Mouse (Mus musculus) ovary, postnatal 14 days (tissue): Measurements from ENCODE around the gene Myom3.
A peak's percentile ranks its signal among the peaks of the same experiment; 100 is the strongest.

ENCODE experiments used
- DNase-seq: peaks from one replicate; pipeline ENCODE4 v3.0.0; 2022; ENCODE audit warnings: low spot score

The Myom3 gene

GRCm38 (mm10) chr4:135814896-135815295 lies 55.4 kb downstream of the Myom3 start:
- no peak for DNase-seq

- DNase-seq: no peak
Observed at GRCm38 (mm10) chr4:135816905-135817622, 57.5 kb downstream of the Myom3 start.

GRCm38 (mm10) chr4:135818366-135818765 lies 58.9 kb downstream of the Myom3 start:
- DNase-seq: no peak

GRCm38 (mm10) chr4:135819826-135820526 lies 60.5 kb downstream of the Myom3 start:
- DNase-seq: no peak

- no peak for DNase-seq
Observed at GRCm38 (mm10) chr4:135821772-135822171, 62.3 kb downstream of the Myom3 start.

GRCm38 (mm10) chr4:135823298-135823697 lies 63.8 kb downstream of the Myom3 start:
- no peak for DNase-seq

GRCm38 (mm10) chr4:135824254-135824653 lies 64.7 kb downstream of the Myom3 start:
- DNase-seq: no peak

- peak; percentile 67 for DNase-seq
Observed at GRCm38 (mm10) chr4:135828491-135828890, 69.0 kb downstream of the Myom3 start.

GRCm38 (mm10) chr4:135832070-135832469 lies 72.6 kb downstream of the Myom3 start:
- no peak for DNase-seq

- no peak for DNase-seq
Observed at GRCm38 (mm10) chr4:135833301-135834123, 74.0 kb downstream of the Myom3 start.

- no peak for DNase-seq
Observed at GRCm38 (mm10) chr4:135834124-135834717, 74.7 kb downstream of the Myom3 start.

GRCm38 (mm10) chr4:135838925-135839292 lies 79.4 kb downstream of the Myom3 start:
- no peak for DNase-seq

- DNase-seq: no peak
Observed at GRCm38 (mm10) chr4:135839293-135840011, 79.9 kb downstream of the Myom3 start.

GRCm38 (mm10) chr4:135844400-135844799 lies 84.9 kb downstream of the Myom3 start:
- no peak for DNase-seq

GRCm38 (mm10) chr4:135847581-135847980 lies 88.1 kb downstream of the Myom3 start:
- DNase-seq: no peak

GRCm38 (mm10) chr4:135850411-135851095 lies 91.0 kb downstream of the Myom3 start:
- DNase-seq: no peak

GRCm38 (mm10) chr4:135851942-135852341 lies 92.4 kb downstream of the Myom3 start:
- DNase-seq: no peak

- no peak for DNase-seq
Observed at GRCm38 (mm10) chr4:135853987-135854546, 94.6 kb downstream of the Myom3 start.

GRCm38 (mm10) chr4:135854630-135855029 lies 95.1 kb downstream of the Myom3 start:
- no peak for DNase-seq

- DNase-seq: no peak
Observed at GRCm38 (mm10) chr4:135855080-135855479, 95.6 kb downstream of the Myom3 start.
